Mouse (Mus musculus): Measurements from ENCODE around the gene Car1.
"Not testable (repeated sequence)": the region's sequence is repeated elsewhere in the genome, so short reads cannot be mapped to it uniquely, and the experiment has no call there.

The Car1 gene

GRCm38 (mm10) chr3:14808211-14808610 lies at the start of gene Car1:
Gene Car1, minus strand, starts transcription at chr3:14808368.
- DNase-seq (ENCODE audit: low read depth) = no peak

- no peak for DNase-seq (ENCODE audit: low read depth)
Measured at GRCm38 (mm10) chr3:14857874-14858273, 49.7 kb upstream of the Car1 start.

DNA sequence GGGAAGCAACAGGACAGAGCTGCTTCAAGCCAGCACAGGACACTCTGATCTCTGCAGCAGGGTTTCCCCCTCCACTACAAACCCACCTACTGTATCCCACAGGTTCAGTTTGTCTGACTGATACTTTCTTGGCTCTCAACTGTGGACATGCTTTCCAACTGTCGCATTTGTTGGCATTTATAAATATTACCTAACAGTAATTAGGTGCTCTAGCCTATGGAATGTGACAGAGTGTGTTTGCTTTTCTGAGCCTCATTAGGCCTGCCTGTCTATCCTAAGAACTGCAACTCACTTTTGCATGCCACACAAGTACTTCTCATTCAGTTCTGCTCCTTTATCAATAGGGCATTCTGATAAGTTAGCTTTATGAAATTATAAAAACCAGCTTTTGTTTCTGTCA lies 46.3 kb upstream of the Car1 start:
- no peak for DNase-seq (ENCODE audit: low read depth)

DNA sequence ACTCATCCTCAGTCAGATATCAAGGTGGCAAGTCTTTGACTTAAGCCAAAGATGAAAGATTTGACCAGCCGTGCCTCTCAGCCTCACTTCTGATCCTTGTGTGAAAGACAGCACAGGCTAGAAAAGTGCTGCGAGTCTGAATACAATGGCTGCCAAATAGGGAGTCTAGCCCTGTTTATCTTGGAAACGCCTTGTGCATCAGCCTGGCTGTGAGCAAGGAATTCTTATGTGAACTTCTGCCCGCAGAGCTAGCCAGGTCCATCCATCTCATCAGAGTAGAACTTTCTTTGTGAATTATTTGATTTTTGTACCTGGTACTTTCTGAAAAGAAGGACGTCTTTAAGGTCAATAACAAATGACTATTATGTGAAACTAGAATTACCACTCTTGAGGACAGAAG lies 45.8 kb upstream of the Car1 start:
- no peak for DNase-seq (ENCODE audit: low read depth)

DNA sequence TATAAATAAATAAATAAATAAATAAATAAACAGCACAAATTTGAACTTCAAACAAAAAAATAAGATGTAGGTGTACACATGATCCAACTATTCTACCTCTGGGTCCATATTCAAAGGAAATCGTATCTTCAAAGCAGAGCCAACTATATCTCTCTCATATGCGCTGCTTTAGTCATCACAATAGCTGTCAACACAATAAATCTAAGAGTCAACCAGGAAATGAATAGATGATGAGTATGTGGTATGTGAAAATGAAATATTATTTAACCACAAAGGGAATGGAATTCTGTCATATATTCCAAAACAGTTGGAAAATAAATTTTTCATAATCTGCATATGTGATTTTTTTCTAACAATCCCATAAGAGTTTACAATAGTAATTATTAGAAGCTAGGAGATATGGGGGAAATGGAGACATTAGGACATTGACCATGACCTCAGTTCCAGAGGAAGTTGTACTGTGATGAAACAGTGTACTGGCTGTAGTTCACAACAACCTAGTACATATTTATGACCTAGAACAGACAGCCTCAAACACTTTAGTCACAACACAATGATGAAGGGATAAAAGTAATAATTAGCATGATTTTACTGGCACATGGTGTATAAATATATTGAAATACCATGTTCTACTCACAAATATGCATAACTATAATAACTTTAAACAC lies 40.6 kb upstream of the Car1 start:
- DNase-seq (ENCODE audit: low read depth) = no peak

- DNase-seq (ENCODE audit: low read depth) = no peak
Measured at GRCm38 (mm10) chr3:14839466-14840118, 31.4 kb upstream of the Car1 start.

- DNase-seq (ENCODE audit: low read depth) = no peak
Measured at GRCm38 (mm10) chr3:14838936-14839335, 30.8 kb upstream of the Car1 start.

GRCm38 (mm10) chr3:14832766-14833165 lies 24.6 kb upstream of the Car1 start:
- no peak for DNase-seq (ENCODE audit: low read depth)

DNA sequence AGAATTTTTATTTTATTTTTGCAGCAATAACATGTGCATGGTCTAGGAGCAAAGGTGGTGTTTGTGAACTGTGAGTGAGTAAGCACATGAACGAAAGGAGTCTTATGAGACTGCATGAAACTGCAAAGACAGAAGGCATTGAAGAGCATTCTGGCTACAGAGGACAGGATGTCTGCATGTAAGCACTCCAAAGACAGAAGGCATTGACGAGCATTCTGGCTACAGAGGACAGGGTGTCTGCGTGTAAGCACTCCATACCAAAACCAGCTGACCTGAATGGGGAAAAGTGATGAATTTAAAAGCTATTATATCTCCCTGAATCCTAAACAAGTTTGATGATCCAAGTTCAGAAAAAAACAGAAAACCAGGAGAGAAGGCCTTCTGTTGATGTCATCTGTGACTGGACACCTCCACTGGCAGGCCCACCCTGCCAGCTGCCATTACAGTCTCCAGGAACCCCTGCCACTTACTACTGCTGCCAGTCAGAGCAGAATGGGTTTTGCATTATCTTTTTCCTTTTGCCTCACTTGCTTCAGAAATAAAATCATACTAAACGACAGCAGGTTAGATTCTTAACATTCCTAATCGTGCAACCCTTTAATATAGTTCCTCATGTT lies 23.2 kb upstream of the Car1 start:
- no peak for DNase-seq (ENCODE audit: low read depth)

DNA sequence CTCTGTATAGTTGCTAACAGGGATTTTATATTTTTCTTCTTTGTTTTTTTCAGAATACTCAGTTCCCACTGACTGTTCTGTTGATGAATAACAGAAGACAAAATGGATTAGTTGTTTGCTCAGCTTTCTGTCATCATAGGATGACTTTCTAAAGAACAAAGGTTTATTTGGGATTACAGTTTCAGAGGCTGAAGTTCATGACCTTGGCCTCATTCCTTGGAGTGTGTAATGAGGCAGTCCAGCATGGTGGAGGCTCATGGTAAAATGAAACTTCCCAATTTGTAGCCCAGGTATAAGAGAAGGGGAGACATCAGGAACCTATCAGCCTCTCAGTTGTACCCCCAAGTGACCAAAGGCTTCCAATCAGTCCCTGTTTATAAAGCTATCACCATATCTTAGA lies 20.7 kb upstream of the Car1 start:
- no peak for DNase-seq (ENCODE audit: low read depth)

DNA sequence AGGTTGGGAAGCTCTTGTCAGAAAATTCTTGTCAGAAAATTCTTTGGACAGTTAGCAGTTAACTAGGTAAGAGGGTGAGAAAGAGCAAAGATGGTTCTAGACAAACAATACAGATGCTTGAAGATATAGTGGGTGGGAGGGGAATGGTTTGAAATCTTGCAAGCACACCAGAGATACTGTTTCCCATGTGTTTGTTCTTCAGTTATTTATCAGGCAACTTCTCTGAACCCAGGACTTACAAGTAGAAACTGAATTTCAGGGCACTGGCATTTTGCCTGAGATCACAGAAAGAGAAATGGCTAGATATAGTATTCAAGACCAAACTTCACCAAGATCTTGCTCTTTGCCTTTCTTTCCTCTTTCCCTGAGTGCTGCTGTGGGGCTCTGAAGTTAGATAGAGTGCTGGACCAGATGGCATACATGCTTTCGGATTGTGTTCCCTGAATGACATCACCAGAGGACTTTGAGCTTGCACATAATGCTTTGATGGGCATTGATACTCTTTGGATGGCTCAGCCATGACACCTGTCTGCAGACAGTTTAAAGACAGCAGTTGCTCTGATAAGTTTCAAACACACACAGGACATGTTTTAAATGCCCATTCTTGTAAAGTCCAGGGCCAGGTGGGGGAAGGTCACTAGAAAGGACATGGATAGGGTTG lies 11.8 kb upstream of the Car1 start:
- DNase-seq (ENCODE audit: low read depth) = no peak

- not testable (repeated sequence) for DNase-seq (ENCODE audit: low read depth)
Measured at GRCm38 (mm10) chr3:14815396-14815795, 7.2 kb upstream of the Car1 start.

- no peak for DNase-seq (ENCODE audit: low read depth)
Measured at GRCm38 (mm10) chr3:14806702-14807101, 1.5 kb downstream of the Car1 start.

DNA sequence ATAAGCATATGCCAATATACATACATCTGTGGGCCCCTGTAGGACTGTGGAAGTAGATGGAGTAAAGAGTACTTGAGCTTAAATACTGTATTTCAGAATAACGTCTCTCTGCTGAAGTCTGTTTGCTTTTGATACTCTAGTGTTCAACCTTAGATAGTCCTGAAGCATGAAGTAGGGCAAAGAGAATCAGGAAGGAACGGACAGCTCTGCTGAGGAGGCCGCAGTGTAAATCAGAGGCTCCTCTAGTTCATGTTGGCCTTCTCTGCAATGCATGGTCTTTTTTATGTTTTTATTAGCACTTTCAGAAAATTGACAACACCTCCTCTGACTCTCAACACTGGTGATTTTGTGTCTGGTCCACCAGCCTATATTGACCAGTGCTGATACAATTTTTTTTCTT lies 2.2 kb downstream of the Car1 start:
- DNase-seq (ENCODE audit: low read depth) = no peak

GRCm38 (mm10) chr3:14804906-14805305 lies 3.3 kb downstream of the Car1 start:
- DNase-seq (ENCODE audit: low read depth) = no peak

DNA sequence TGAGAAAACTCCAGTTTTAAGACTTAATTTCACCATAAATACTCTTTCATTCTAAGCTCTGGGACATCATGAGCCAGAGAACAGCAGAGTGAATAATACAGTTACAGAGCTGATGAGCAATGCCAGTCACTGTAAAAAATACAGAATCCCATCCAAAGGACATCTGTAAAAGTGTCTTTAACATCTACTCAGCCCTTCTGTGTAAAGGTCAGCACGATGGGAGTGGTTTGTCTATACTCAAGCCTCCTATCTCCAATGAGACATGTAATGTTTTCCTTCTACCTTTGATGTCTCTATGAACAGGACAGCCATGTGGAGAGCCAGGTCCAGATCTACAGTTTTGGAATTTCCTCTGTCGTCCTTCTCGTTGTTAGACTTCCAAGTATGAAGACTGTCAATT lies 11.1 kb downstream of the Car1 start:
- no peak for DNase-seq (ENCODE audit: low read depth)

DNA sequence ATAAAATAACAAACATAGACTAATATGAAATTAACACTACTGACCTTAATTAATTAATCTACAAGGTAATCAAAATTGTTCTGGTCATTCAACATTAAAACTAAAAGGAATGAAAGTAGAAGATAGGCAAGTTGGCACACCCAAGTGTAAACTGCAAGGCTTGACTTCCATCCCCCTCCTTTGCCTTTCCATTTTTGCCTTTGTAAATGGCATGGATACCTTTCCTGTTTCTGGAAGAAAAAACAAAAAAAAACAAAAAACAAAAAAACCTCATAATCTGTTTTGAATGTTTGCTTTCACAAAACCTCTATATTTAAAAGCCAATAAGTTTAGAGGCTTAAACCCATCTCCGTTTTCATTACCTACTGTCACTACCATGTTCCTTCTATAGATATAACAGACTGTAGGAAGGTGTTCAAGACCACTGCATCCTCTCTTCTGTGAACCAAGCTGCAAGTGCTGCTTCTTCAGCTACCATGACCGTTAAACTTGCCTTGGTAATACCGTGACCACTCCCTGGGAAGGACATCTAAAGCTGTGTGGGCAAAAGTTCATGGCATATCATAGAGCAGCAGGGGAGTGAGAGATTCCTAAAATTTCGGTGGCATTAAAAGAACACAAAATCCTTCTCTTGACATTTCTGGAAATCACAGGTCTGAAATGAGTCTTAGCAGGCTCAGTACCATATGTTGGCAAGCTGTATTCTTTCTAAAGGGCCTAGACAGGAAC lies 12.7 kb downstream of the Car1 start:
- DNase-seq (ENCODE audit: low read depth) = no peak

- DNase-seq (ENCODE audit: low read depth) = no peak
Measured at GRCm38 (mm10) chr3:14792032-14792431, 16.1 kb downstream of the Car1 start.

GRCm38 (mm10) chr3:14787607-14788006 lies 20.6 kb downstream of the Car1 start:
- DNase-seq (ENCODE audit: low read depth) = no peak

- no peak for DNase-seq (ENCODE audit: low read depth)
Measured at GRCm38 (mm10) chr3:14787136-14787535, 21.0 kb downstream of the Car1 start.

GRCm38 (mm10) chr3:14786551-14787079 lies 21.6 kb downstream of the Car1 start:
- no peak for DNase-seq (ENCODE audit: low read depth)

DNA sequence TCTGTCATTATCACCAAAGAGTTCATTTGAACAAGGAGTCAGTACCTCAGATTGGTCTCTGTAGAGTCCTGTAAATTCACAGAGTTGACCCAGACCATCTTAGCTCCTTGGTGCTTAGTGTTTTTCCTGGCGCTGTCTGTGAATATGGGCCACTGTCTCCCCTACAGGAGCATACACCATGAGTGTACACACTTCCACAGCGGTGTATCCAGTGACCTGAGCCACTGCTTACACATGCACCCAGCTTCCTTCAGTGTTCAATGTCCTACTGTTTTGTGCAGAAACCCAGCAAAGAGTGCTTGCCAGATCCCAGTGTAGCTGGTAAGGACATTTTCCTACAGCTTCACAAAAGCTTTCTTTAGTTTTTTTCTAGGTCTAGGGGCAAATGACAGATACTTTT lies 22.8 kb downstream of the Car1 start:
- DNase-seq (ENCODE audit: low read depth) = no peak

Data from naive thymus-derived CD4-positive, alpha-beta T cell, adult 2 months (primary cell).